Mouse (Mus musculus): ENCODE data around the gene Tent5b. TPM values are rescaled to one million over a fixed set of nuclear protein-coding genes. Genes with fewer than 3 reads are reported as not detected.

Gene Tent5b
- total RNA-seq (2021), result 1 to 10 TPM; 2.1 to 2.2 TPM

GRCm38 (mm10) chr4:133479458-133480184 lies at the start of gene Tent5b:
Gene Tent5b (plus strand): TSS chr4:133480132.
- DNase-seq, result peak; percentile 97
- intact Hi-C loops (cut with DNase I), result loop anchor here (1.0 kb wide), 1 partner anchor 15 kb away; no protein-coding TSS in a partner anchor

DNA sequence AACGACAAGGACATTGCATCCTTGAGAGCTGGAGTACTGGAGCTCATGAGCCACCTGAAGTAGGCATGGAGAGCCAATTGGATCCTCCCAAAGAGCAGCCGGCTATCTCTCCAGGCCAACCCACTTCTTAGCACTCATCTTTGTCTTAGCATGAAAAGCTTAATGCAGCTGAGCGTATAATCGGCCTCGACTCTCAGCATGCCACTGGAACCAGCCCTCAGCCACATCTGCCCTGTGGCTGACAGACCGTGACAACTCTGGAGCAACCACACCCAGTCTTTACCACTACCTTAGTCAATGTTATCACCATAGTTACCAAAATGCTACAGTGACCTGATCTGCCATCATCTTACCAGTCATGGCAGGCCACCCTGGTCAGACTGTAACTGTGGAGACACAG lies 48.4 kb upstream of the Tent5b start:
- no peak for DNase-seq

GRCm38 (mm10) chr4:133432560-133433171 lies 47.3 kb upstream of the Tent5b start:
- intact Hi-C loops (cut with DNase I), result no loop called here
- DNase-seq, result no peak

More for the DNA sequence above, 48.4 kb upstream of the Tent5b start:
- intact Hi-C loops (cut with DNase I), result no loop called here

GRCm38 (mm10) chr4:133435921-133436320 lies 44.0 kb upstream of the Tent5b start:
- intact Hi-C loops (cut with DNase I), result no loop called here

GRCm38 (mm10) chr4:133439460-133440376 lies 40.2 kb upstream of the Tent5b start:
- intact Hi-C loops (cut with DNase I), result no loop called here
- no peak for DNase-seq

More at GRCm38 (mm10) chr4:133435921-133436320, 44.0 kb upstream of the Tent5b start:
- DNase-seq, result no peak

GRCm38 (mm10) chr4:133440377-133440795 lies 39.5 kb upstream of the Tent5b start:
- intact Hi-C loops (cut with DNase I), result no loop called here
- DNase-seq, result no peak

DNA sequence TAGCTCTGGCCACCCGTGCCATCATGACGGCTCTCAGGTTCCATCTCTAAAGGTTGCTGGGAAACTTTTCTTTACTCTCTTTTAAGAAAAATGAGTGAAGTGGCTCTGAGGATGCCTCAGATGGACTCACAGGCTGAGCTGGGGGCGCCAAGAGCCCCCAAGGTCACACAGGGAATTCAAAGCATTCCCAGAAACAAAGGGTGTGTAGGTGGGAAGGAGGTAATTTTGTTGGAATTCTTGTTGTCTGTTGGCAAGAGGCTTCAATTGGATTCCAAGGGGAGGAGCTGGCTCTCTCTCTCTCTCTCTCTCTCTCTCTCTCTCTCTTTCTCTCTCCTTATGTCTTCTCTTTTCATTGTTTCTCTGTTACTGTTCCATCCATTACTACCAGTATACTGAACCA lies 37.7 kb upstream of the Tent5b start:
- DNase-seq, result no peak
- intact Hi-C loops (cut with DNase I), result no loop called here

- intact Hi-C loops (cut with DNase I), result no loop called here
- DNase-seq, result no peak
Observed at GRCm38 (mm10) chr4:133443085-133443484, 36.8 kb upstream of the Tent5b start.

DNA sequence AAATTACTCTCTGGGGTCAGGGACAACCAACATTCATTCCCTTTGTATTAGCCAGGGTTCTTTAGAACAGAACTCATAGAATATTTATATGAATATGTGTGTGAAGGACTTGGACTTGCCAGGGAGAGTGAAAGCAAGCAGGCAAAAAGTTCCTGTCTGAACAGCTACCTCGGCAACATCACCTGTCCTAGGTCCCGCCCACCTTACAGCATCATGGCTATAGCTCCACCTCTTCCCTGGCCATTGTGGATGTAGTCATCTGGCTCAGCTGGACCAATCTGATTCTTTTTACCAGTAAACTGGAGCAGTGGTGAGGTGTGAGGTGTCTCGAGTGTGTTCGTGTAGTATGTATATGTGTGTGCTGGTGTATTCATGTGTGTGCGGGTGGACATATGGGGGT lies 34.2 kb upstream of the Tent5b start:
- no peak for DNase-seq
- intact Hi-C loops (cut with DNase I), result no loop called here

GRCm38 (mm10) chr4:133447366-133447765 lies 32.6 kb upstream of the Tent5b start:
- DNase-seq, result no peak
- intact Hi-C loops (cut with DNase I), result no loop called here

GRCm38 (mm10) chr4:133447967-133448366 lies 32.0 kb upstream of the Tent5b start:
- intact Hi-C loops (cut with DNase I), result no loop called here
- DNase-seq, result no peak

- intact Hi-C loops (cut with DNase I), result no loop called here
- no peak for DNase-seq
Observed at GRCm38 (mm10) chr4:133448708-133449388, 31.1 kb upstream of the Tent5b start.

DNA sequence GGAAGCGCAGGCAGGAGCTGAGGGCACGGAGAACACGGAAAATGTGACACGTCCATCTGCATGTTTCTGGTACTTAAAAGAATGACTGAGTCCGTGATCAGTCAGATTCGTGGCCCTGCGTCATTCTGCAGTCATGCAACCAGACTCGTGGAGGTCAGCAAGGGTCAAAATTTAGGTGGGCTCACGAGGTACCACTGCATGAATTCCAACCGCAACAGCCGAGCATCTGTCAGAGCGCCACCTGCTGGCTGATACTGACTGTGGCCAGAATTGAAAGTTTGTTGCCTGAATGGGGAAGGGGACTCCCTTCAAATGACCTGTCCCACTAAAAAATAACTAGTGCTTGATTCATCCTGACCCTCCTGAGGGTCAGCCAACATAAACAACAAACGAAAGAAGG lies 30.2 kb upstream of the Tent5b start:
- DNase-seq, result peak; percentile 66 to 75
- intact Hi-C loops (cut with DNase I), result no loop called here

- peak; percentile 87 to 95 for DNase-seq
- intact Hi-C loops (cut with DNase I), result loop anchor here (1.0 kb wide), 2 partner anchors 27 to 141 kb away; no protein-coding TSS in a partner anchor
Observed at GRCm38 (mm10) chr4:133451536-133451935, 28.4 kb upstream of the Tent5b start.

- intact Hi-C loops (cut with DNase I), result no loop called here
- DNase-seq, result no peak
Observed at GRCm38 (mm10) chr4:133452433-133452832, 27.5 kb upstream of the Tent5b start.

DNA sequence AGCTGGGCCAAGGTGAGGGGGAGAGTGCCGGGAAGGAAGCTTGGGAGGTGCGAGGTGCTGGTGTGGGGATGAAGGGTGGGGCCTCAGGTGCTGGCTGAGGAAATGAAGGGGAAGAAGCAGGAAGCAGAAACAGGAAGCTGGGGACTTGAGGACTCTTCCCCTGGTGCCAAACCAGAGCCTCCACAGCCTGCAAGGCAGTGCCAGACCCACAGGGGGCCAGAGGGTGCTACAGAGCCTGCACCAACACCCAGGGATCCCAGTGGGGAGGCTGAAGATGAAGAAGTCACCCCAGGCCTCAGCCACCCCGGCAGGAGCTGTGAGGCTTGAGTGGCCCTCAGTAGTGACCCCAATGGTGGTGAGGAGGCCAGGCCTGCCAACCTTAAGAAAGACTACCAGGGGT lies 21.9 kb upstream of the Tent5b start:
- DNase-seq, result no peak
- intact Hi-C loops (cut with DNase I), result no loop called here

DNA sequence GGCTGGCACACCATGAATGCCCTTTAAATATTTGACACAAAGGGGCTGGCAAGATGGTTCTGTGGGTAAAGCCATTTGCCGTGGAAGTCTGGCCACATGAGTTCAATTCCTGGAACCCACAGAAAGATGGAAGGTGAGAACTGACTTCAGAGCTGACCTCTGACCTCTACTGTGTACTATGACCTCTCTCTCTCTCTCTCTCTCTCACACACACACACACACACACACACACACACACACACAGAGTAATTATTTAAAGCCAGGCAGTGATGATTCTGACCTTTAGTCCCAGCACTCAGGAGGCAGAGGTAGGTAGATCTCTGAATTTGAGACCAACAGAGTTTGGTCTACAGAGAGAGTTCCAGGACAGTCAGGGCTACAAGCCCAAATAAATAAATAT lies 19.9 kb upstream of the Tent5b start:
- intact Hi-C loops (cut with DNase I), result no loop called here
- no peak for DNase-seq

GRCm38 (mm10) chr4:133460796-133461325 lies 19.1 kb upstream of the Tent5b start:
- DNase-seq, result no peak
- intact Hi-C loops (cut with DNase I), result no loop called here

GRCm38 (mm10) chr4:133461362-133461761 lies 18.6 kb upstream of the Tent5b start:
- intact Hi-C loops (cut with DNase I), result no loop called here
- no peak for DNase-seq

- intact Hi-C loops (cut with DNase I), result no loop called here
- peak in 1 of 2 experiments; percentile 44 for DNase-seq
Observed at GRCm38 (mm10) chr4:133463184-133463583, 16.7 kb upstream of the Tent5b start.

All from heart, postnatal 36 days (tissue).